Mouse (Mus musculus) embryonic fibroblast, embryonic 13.5 days (primary cell): ENCODE data around the gene Tmem8b.

Experiments used
- CTCF ChIP-seq: IDR thresholded peaks from 2 replicates; pipeline ENCODE4 v1.5.1; 2011; ENCODE audit warnings: mild to moderate bottlenecking, control low read depth, low read length, moderate library complexity, borderline replicate concordance; ENCODE audit not compliant: insufficient read depth
- POLR2A ChIP-seq: IDR thresholded peaks from 2 replicates; pipeline ENCODE4 v1.6.1; 2011; ENCODE audit warnings: low read depth, mild to moderate bottlenecking, control low read depth, low read length, moderate library complexity

- no peak for TF ChIP-seq POLR2A
- peak; percentile 32; the same call in 1 of the 2 replicates for TF ChIP-seq CTCF
These were observed 34.7 kb downstream of the Tmem8b start for GRCm38 (mm10) chr4:43703439-43703838.
